Mouse (Mus musculus) stomach, embryonic 14.5 days (tissue): ENCODE measurements around the gene 9130230L23Rik. TPM values are rescaled to one million over a fixed set of nuclear protein-coding genes. Genes with fewer than 3 reads are reported as not detected.
A peak's percentile ranks its signal among the peaks of the same experiment; 100 is the strongest.

ENCODE experiments used
- ATAC-seq: fragments of 200-750 bp; cut with Nextera tagmentation; 2 replicates; pipeline ENCODE4 v1.8.0; 2017; ENCODE audit warnings: low read depth, moderate TSS enrichment; ENCODE audit not compliant: insufficient number of reproducible peaks, insufficient read depth, low FRiP score
- H3K27ac ChIP-seq: fragments of 300-500 bp; sonication (generic); 2 replicates; pipeline ENCODE4 v1.5.1; 2014; ENCODE audit warnings: mild to moderate bottlenecking, low read length, moderate library complexity, mixed read lengths
- H3K27me3 ChIP-seq: fragments of 300-500 bp; sonication (generic); 2 replicates; pipeline ENCODE4 v1.6.1; 2014; ENCODE audit warnings: low read length, control low read depth, mixed read lengths; ENCODE audit not compliant: control insufficient read depth, insufficient read depth
- H3K36me3 ChIP-seq: fragments of 300-500 bp; sonication (generic); 2 replicates; pipeline ENCODE4 v1.6.1; 2014; ENCODE audit warnings: mild to moderate bottlenecking, control low read depth, low read length, moderate library complexity, mixed read lengths; ENCODE audit not compliant: control insufficient read depth, insufficient read depth
- H3K4me1 ChIP-seq: fragments of 300-500 bp; sonication (generic); 2 replicates; pipeline ENCODE4 v1.6.1; 2014; ENCODE audit warnings: low read length, control low read depth, mixed read lengths; ENCODE audit not compliant: control insufficient read depth, insufficient read depth
- H3K4me2 ChIP-seq: fragments of 300-500 bp; sonication (generic); replicated peaks from 2 replicates; pipeline ENCODE4 v1.6.1; 2014; ENCODE audit warnings: low read depth, low read length, control low read depth
- H3K4me3 ChIP-seq: fragments of 300-500 bp; sonication (generic); 2 replicates; pipeline ENCODE4 v1.5.1; 2014; ENCODE audit warnings: low read depth, low read length, control low read depth
- H3K9ac ChIP-seq: fragments of 300-500 bp; sonication (generic); replicated peaks from 2 replicates; pipeline ENCODE4 v1.6.1; 2014; ENCODE audit warnings: low read depth, mild to moderate bottlenecking, control low read depth, low read length, moderate library complexity, mixed read lengths
- H3K9me3 ChIP-seq: fragments of 300-500 bp; sonication (generic); 2 replicates; pipeline ENCODE4 v1.6.1; 2016; ENCODE audit warnings: low read depth, low read length, control low read depth; ENCODE audit not compliant: control insufficient read depth
- WGBS: fragments of 180-500 bp; shearing (Covaris S2); extraction: QIAGEN DNeasy Blood & Tissue Kit; methylation state at CpG from one replicate; pipeline ENCODE4 v1.1.7; 2014; 5-methylcytosine and 5-hydroxymethylcytosine counted together
- polyA plus RNA-seq: library from polyadenylated mRNA; unstranded; fragments of >200 nt; fragmentation: Nextera tagmentation; extraction: Ambion mirVana; gene quantifications from 2 replicates; pipeline ENCODE4 v1.2.1, GENCODE M21; 2014

9130230L23Rik gene
- polyA plus RNA-seq, 1 experiment from 2014 or later, result 3.0 TPM

- no peak overlapping the region for H3K4me2 ChIP-seq
- H3K27me3 ChIP-seq, result no peaks in the 10 kb centered on the region
- H3K4me1 ChIP-seq, result no peaks in the 10 kb centered on the region
- no peak overlapping the region for H3K4me3 ChIP-seq
- H3K36me3 ChIP-seq, result no peaks in the 10 kb centered on the region; the same call in 1 of the 2 replicates
- H3K9ac ChIP-seq, result no peak overlapping the region
- no peak overlapping the region for H3K27ac ChIP-seq
- no peak for ATAC-seq
- 89% methylated on average over 2 of the region's 2 CpGs for WGBS
- no peaks in the 10 kb centered on the region for H3K9me3 ChIP-seq
Observed at GRCm38 (mm10) chr5:66015449-66015961, 11.4 kb upstream of the 9130230L23Rik start.

- Histone ChIP-seq H3K4me3 (no peak overlapping the region), H3K4me2 (no peak overlapping the region), H3K27me3 (no peaks in the 10 kb centered on the region), H3K9ac (no peak overlapping the region), H3K27ac (no peak overlapping the region), H3K9me3 (no peaks in the 10 kb centered on the region), H3K4me1 (no peaks in the 10 kb centered on the region), H3K36me3 (no peaks in the 10 kb centered on the region; the same call in 1 of the 2 replicates)
- ATAC-seq, result no peak
- 82% methylated on average over 2 of the region's 2 CpGs for WGBS
Observed at GRCm38 (mm10) chr5:66014437-66014836, 10.4 kb upstream of the 9130230L23Rik start.

GRCm38 (mm10) chr5:66013999-66014398, 9.9 kb upstream of the 9130230L23Rik start:
- Histone ChIP-seq H3K9me3 (no peaks in the 10 kb centered on the region), H3K27me3 (no peaks in the 10 kb centered on the region), H3K4me1 (no peaks in the 10 kb centered on the region), H3K4me3 (no peak overlapping the region), H3K36me3 (no peaks in the 10 kb centered on the region), H3K27ac (no peak overlapping the region), H3K4me2 (no peak overlapping the region), H3K9ac (no peak overlapping the region)
- no peak for ATAC-seq
- 65% methylated on average over 3 of the region's 3 CpGs for WGBS

GRCm38 (mm10) chr5:66008245-66008967, 4.3 kb upstream of the 9130230L23Rik start:
- Histone ChIP-seq H3K9ac (no peak overlapping the region), H3K27ac (no peak overlapping the region), H3K36me3 (no peaks in the 10 kb centered on the region), H3K4me2 (no peak overlapping the region), H3K9me3 (no peaks in the 10 kb centered on the region), H3K4me1 (no peaks in the 10 kb centered on the region), H3K4me3 (no peak overlapping the region), H3K27me3 (no peaks in the 10 kb centered on the region)
- WGBS, result 76% methylated on average over 15 of the region's 15 CpGs
- ATAC-seq, result no peak

GRCm38 (mm10) chr5:66005041-66005678, 1.1 kb upstream of the 9130230L23Rik start:
- Histone ChIP-seq H3K36me3 (no peaks in the 10 kb centered on the region), H3K4me2 (peak overlapping the region; percentile 6; the same call in 1 of the 2 replicates), H3K9me3 (no peaks in the 10 kb centered on the region), H3K27me3 (no peaks in the 10 kb centered on the region), H3K9ac (no peak overlapping the region), H3K4me1 (no peaks in the 10 kb centered on the region), H3K27ac (peak overlapping the region; percentile 87), H3K4me3 (no peak overlapping the region)
- 45% methylated on average over 16 of the region's 16 CpGs for WGBS
- ATAC-seq, result 0 out of 2 replicates have a peak, but pooled peaks have one; percentile 24

- H3K27ac ChIP-seq, result no peak overlapping the region
- H3K4me3 ChIP-seq, result no peak overlapping the region
- 0 out of 2 replicates have a peak, but pooled peaks cover 3% of the 10 kb centered on the region for H3K4me1 ChIP-seq
- H3K4me2 ChIP-seq, result no peak overlapping the region
- H3K9me3 ChIP-seq, result no peaks in the 10 kb centered on the region
- WGBS, result 77% methylated on average over 5 of the region's 5 CpGs
- H3K36me3 ChIP-seq, result no peaks in the 10 kb centered on the region
- no peak overlapping the region for H3K9ac ChIP-seq
- no peak for ATAC-seq
- no peaks in the 10 kb centered on the region for H3K27me3 ChIP-seq
Observed at GRCm38 (mm10) chr5:66001232-66001631, 2.9 kb downstream of the 9130230L23Rik start.

GRCm38 (mm10) chr5:66000567-66001125, 3.4 kb downstream of the 9130230L23Rik start:
- Histone ChIP-seq H3K4me2 (no peak overlapping the region), H3K4me3 (no peak overlapping the region), H3K27me3 (no peaks in the 10 kb centered on the region), H3K27ac (no peak overlapping the region), H3K9me3 (no peaks in the 10 kb centered on the region), H3K36me3 (no peaks in the 10 kb centered on the region), H3K4me1 (0 out of 2 replicates have a peak, but pooled peaks cover 3% of the 10 kb centered on the region), H3K9ac (no peak overlapping the region)
- 38% methylated on average over 6 of the region's 6 CpGs for WGBS
- ATAC-seq, result no peak

- no peak overlapping the region for H3K27ac ChIP-seq
- H3K4me2 ChIP-seq, result no peak overlapping the region
- H3K36me3 ChIP-seq, result no peaks in the 10 kb centered on the region
- H3K4me3 ChIP-seq, result no peak overlapping the region
- H3K27me3 ChIP-seq, result no peaks in the 10 kb centered on the region
- 0 out of 2 replicates have a peak, but pooled peaks cover 3% of the 10 kb centered on the region for H3K4me1 ChIP-seq
- no peaks in the 10 kb centered on the region for H3K9me3 ChIP-seq
- 78% methylated on average over 7 of the region's 7 CpGs for WGBS
- H3K9ac ChIP-seq, result no peak overlapping the region
- ATAC-seq, result no peak
Observed at GRCm38 (mm10) chr5:66000074-66000473, 4.0 kb downstream of the 9130230L23Rik start.
